Mouse (Mus musculus): ENCODE results near the gene Slc16a2. TPM values are rescaled to one million over a fixed set of nuclear protein-coding genes. Genes with fewer than 3 reads are reported as not detected.

Slc16a2 gene
- polyA plus RNA-seq, 1 experiment: 8.2 TPM

- H3ac ChIP-seq (ENCODE audit: control insufficient read depth, insufficient read length): no peak overlapping the region
- H3K79me2 ChIP-seq (ENCODE audit: control insufficient read depth, insufficient read depth): no peaks in the 10 kb centered on the region
- H3K27me3 ChIP-seq (ENCODE audit: control insufficient read depth, insufficient read depth, insufficient read length): no peaks in the 10 kb centered on the region
- TF ChIP-seq TCF12 (IDR thresholded peaks at IDR 0.05; ENCODE audit: insufficient read depth, poor library complexity, severe bottlenecking) (no peak), POLR2A (IDR thresholded peaks at IDR 0.05; ENCODE audit: insufficient read length, low read depth) (no peak), TCF3 (IDR thresholded peaks at IDR 0.05; ENCODE audit: insufficient read length, low read depth) (no peak), MAX (IDR thresholded peaks at IDR 0.05; ENCODE audit: low read depth) (no peak), REST (IDR thresholded peaks at IDR 0.05; ENCODE audit: insufficient read depth, insufficient read length) (no peak), MYOD1 (IDR thresholded peaks at IDR 0.05; ENCODE audit: control insufficient read depth in 1 of 3, insufficient read length in 2 of 3, low read depth in 2 of 3) (no peak), E2F4 (IDR thresholded peaks at IDR 0.05; ENCODE audit: insufficient read depth) (no peak), SRF (IDR thresholded peaks at IDR 0.05; ENCODE audit: control insufficient read depth, insufficient read length, low read depth) (no peak), MYOG (IDR thresholded peaks at IDR 0.05; ENCODE audit: control insufficient read depth in 1 of 3, insufficient read depth in 1 of 3, insufficient read length in 2 of 3, low read depth in 2 of 3) (no peak), CEBPB (IDR thresholded peaks at IDR 0.05; ENCODE audit: insufficient read depth, poor library complexity, severe bottlenecking) (no peak), USF1 (IDR thresholded peaks at IDR 0.05; ENCODE audit: low read depth) (no peak), POLR2AphosphoS2 (IDR thresholded peaks at IDR 0.05; ENCODE audit: insufficient read length, low read depth) (no peak)
- H3K36me3 ChIP-seq (ENCODE audit: control insufficient read depth, insufficient read depth): no peaks in the 10 kb centered on the region
- no peak overlapping the region for H3K4me3 ChIP-seq
- H3K4me2 ChIP-seq (ENCODE audit: low read depth): no peak overlapping the region
Measured at GRCm38 (mm10) chrX:103742057-103742315, 79.8 kb downstream of the Slc16a2 start.

DNA sequence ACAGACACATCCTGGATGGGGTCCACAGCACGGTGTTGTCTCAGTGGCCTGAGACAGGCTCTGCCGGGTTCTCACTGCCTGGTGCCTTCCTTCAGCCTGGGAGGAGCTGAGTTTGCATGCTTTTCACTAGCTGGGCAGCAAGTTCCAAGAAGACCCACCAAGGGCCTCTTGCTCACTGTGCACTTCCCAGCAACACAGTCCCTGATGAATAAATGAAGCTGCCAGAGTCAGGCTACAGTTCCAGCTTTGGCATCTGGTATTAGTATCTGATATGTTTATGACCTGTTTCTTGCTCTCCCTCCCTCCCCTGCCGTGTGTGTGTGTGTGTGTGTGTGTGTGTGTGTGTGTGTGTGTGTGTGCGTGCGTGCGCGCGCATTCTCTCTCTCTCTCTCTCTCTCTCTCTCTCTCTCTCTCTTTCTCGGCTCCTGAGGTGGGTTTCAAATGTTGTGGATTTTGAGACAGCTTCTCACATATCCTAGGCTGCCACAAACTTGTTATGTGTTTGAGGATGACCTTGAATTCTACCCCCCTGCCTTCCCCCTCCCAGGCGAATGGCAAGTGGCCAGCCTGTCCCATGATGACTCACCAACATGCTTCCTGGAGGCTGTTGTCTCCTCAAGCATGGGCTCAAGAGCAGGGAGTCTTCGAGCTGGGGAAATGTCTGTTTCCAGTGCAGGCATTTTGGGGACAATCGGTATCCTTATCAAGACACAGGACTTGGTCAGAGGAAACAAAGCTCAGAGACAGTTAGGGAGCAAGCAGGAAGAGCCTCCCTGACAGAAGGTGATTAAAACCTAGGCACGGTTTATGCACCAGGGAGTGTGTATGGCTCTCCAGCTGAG is 80.3 kb downstream of the Slc16a2 start:
- no peak for TF ChIP-seq MAX (IDR thresholded peaks at IDR 0.05; ENCODE audit: low read depth)
- no peak for TF ChIP-seq SRF (IDR thresholded peaks at IDR 0.05; ENCODE audit: control insufficient read depth, insufficient read length, low read depth)
- TF ChIP-seq MYOG (IDR thresholded peaks at IDR 0.05; ENCODE audit: control insufficient read depth in 1 of 3, insufficient read depth in 1 of 3, insufficient read length in 2 of 3, low read depth in 2 of 3): no peak
- no peak for TF ChIP-seq USF1 (IDR thresholded peaks at IDR 0.05; ENCODE audit: low read depth)
- no peak for TF ChIP-seq CEBPB (IDR thresholded peaks at IDR 0.05; ENCODE audit: insufficient read depth, poor library complexity, severe bottlenecking)
- TF ChIP-seq TCF12 (IDR thresholded peaks at IDR 0.05; ENCODE audit: insufficient read depth, poor library complexity, severe bottlenecking): no peak
- no peak for TF ChIP-seq POLR2AphosphoS2 (IDR thresholded peaks at IDR 0.05; ENCODE audit: insufficient read length, low read depth)
- no peaks in the 10 kb centered on the region for H3K36me3 ChIP-seq (ENCODE audit: control insufficient read depth, insufficient read depth)
- no peak overlapping the region for H3K4me2 ChIP-seq (ENCODE audit: low read depth)
- no peak overlapping the region for H3ac ChIP-seq (ENCODE audit: control insufficient read depth, insufficient read length)
- H3K27me3 ChIP-seq (ENCODE audit: control insufficient read depth, insufficient read depth, insufficient read length): no peaks in the 10 kb centered on the region
- H3K4me3 ChIP-seq: no peak overlapping the region
- no peaks in the 10 kb centered on the region for H3K79me2 ChIP-seq (ENCODE audit: control insufficient read depth, insufficient read depth)

DNA sequence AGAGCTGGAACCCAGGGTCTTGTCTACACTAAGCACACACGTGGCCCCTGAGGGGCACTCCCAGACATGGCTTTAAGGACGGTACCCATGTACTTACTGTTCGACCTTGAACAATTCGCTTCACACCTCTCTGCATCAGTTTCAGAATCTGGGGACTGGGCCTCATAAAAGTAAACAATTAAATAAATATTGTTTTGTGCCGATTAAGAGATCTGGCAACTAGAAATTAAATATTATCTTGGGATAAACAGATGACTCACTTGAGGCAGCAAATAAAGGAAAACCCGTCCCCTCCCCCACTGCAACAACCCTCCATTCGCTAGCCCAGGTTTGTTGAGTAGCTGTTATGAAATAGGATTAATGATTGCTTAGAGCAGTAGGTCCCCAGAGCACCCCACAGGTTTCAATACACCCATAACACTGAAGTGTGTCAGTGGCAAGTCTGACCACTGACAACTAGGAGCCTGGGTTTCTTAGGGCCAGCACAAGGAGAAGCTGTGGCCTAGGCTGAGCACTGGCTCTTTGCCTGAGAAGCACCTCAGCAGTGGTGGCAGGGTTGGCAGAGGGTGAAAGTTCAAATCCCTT is 87.7 kb downstream of the Slc16a2 start:
- H3ac ChIP-seq (ENCODE audit: control insufficient read depth, insufficient read length): no peak overlapping the region
- H3K27me3 ChIP-seq (ENCODE audit: control insufficient read depth, insufficient read depth, insufficient read length): no peaks in the 10 kb centered on the region
- H3K4me3 ChIP-seq: no peak overlapping the region
- H3K36me3 ChIP-seq (ENCODE audit: control insufficient read depth, insufficient read depth): no peaks in the 10 kb centered on the region
- H3K4me2 ChIP-seq (ENCODE audit: low read depth): no peak overlapping the region
- H3K79me2 ChIP-seq (ENCODE audit: control insufficient read depth, insufficient read depth): no peaks in the 10 kb centered on the region
- TF ChIP-seq CEBPB (IDR thresholded peaks at IDR 0.05; ENCODE audit: insufficient read depth, poor library complexity, severe bottlenecking) (no peak), MAX (IDR thresholded peaks at IDR 0.05; ENCODE audit: low read depth) (no peak), MYOG (IDR thresholded peaks at IDR 0.05; ENCODE audit: control insufficient read depth in 1 of 3, insufficient read depth in 1 of 3, insufficient read length in 2 of 3, low read depth in 2 of 3) (no peak), TCF3 (IDR thresholded peaks at IDR 0.05; ENCODE audit: insufficient read length, low read depth) (no peak), POLR2AphosphoS2 (IDR thresholded peaks at IDR 0.05; ENCODE audit: insufficient read length, low read depth) (no peak), MYOD1 (IDR thresholded peaks at IDR 0.05; ENCODE audit: control insufficient read depth in 1 of 3, insufficient read length in 2 of 3, low read depth in 2 of 3) (no peak), SRF (IDR thresholded peaks at IDR 0.05; ENCODE audit: control insufficient read depth, insufficient read length, low read depth) (no peak), E2F4 (IDR thresholded peaks at IDR 0.05; ENCODE audit: insufficient read depth) (no peak), TCF12 (IDR thresholded peaks at IDR 0.05; ENCODE audit: insufficient read depth, poor library complexity, severe bottlenecking) (no peak), USF1 (IDR thresholded peaks at IDR 0.05; ENCODE audit: low read depth) (no peak), POLR2A (IDR thresholded peaks at IDR 0.05; ENCODE audit: insufficient read length, low read depth) (no peak), REST (IDR thresholded peaks at IDR 0.05; ENCODE audit: insufficient read depth, insufficient read length) (no peak)

GRCm38 (mm10) chrX:103733091-103733490 is 88.7 kb downstream of the Slc16a2 start:
- Histone ChIP-seq H3K4me3 (no peak overlapping the region), H3K27me3 (ENCODE audit: control insufficient read depth, insufficient read depth, insufficient read length) (no peaks in the 10 kb centered on the region)

More at GRCm38 (mm10) chrX:103733091-103733490, 88.7 kb downstream of the Slc16a2 start:
- no peak overlapping the region for H3ac ChIP-seq (ENCODE audit: control insufficient read depth, insufficient read length)
- H3K79me2 ChIP-seq (ENCODE audit: control insufficient read depth, insufficient read depth): no peaks in the 10 kb centered on the region
- no peak overlapping the region for H3K4me2 ChIP-seq (ENCODE audit: low read depth)
- TF ChIP-seq MYOG (IDR thresholded peaks at IDR 0.05; ENCODE audit: control insufficient read depth in 1 of 3, insufficient read depth in 1 of 3, insufficient read length in 2 of 3, low read depth in 2 of 3) (no peak), TCF3 (IDR thresholded peaks at IDR 0.05; ENCODE audit: insufficient read length, low read depth) (no peak), TCF12 (IDR thresholded peaks at IDR 0.05; ENCODE audit: insufficient read depth, poor library complexity, severe bottlenecking) (no peak), MAX (IDR thresholded peaks at IDR 0.05; ENCODE audit: low read depth) (no peak), E2F4 (IDR thresholded peaks at IDR 0.05; ENCODE audit: insufficient read depth) (no peak), REST (IDR thresholded peaks at IDR 0.05; ENCODE audit: insufficient read depth, insufficient read length) (no peak), POLR2AphosphoS2 (IDR thresholded peaks at IDR 0.05; ENCODE audit: insufficient read length, low read depth) (no peak), CEBPB (IDR thresholded peaks at IDR 0.05; ENCODE audit: insufficient read depth, poor library complexity, severe bottlenecking) (no peak), SRF (IDR thresholded peaks at IDR 0.05; ENCODE audit: control insufficient read depth, insufficient read length, low read depth) (no peak), MYOD1 (IDR thresholded peaks at IDR 0.05; ENCODE audit: control insufficient read depth in 1 of 3, insufficient read length in 2 of 3, low read depth in 2 of 3) (no peak), USF1 (IDR thresholded peaks at IDR 0.05; ENCODE audit: low read depth) (no peak), POLR2A (IDR thresholded peaks at IDR 0.05; ENCODE audit: insufficient read length, low read depth) (no peak)
- no peaks in the 10 kb centered on the region for H3K36me3 ChIP-seq (ENCODE audit: control insufficient read depth, insufficient read depth)
